Mouse (Mus musculus): ENCODE results near the gene Gm44579. TPM values are rescaled to one million over a fixed set of nuclear protein-coding genes. Genes with fewer than 3 reads are reported as not detected.

The Gm44579 gene
- total RNA-seq, 2 experiments from 2014 or later, result not detected

Other genes starting within 250 kb of the Gm44579 start
- gene Col2a1, start 216.3 kb downstream of the Gm44579 start, total RNA-seq (2021), result not detected
- gene Pfkm, start 128.4 kb downstream of the Gm44579 start, total RNA-seq (2021), result 10 to 100 TPM; 59.9 to 65.4 TPM
- 10 to 100 TPM; 16.0 to 16.8 TPM for gene Senp1, start 127.2 kb downstream of the Gm44579 start, total RNA-seq (2021)
- 10 to 100 TPM; 37.3 to 43.0 TPM for gene Asb8, start 55.4 kb downstream of the Gm44579 start, total RNA-seq (2021)
- gene Ccdc184, start 53.8 kb downstream of the Gm44579 start, total RNA-seq (2021), result under 1 TPM; 0.50 to 0.92 TPM
- gene Olfr288, start 25.4 kb downstream of the Gm44579 start, total RNA-seq (2021), result not detected
- not detected for gene Olfr287, start 79 bp upstream of the Gm44579 start, total RNA-seq (2021)
- not detected for gene Olfr286, start 13.5 kb upstream of the Gm44579 start, total RNA-seq (2021)
- gene H1fnt, start 36.3 kb upstream of the Gm44579 start, total RNA-seq (2021), result not detected
- gene Zfp641, start 75.2 kb upstream of the Gm44579 start, total RNA-seq (2021), result 1 to 10 TPM; 3.7 to 4.1 TPM
- gene Olfr285, start 96.4 kb upstream of the Gm44579 start, total RNA-seq (2021), result not detected
- gene Olfr284, start 120.0 kb upstream of the Gm44579 start, total RNA-seq (2021), result not detected
- gene Olfr283, start 160.0 kb upstream of the Gm44579 start, total RNA-seq (2021), result not detected
- not detected for gene Olfr282, start 210.2 kb upstream of the Gm44579 start, total RNA-seq (2021)
- gene Olfr281, start 231.6 kb upstream of the Gm44579 start, total RNA-seq (2021), result not detected
- gene OR5BS1P, start 248.9 kb upstream of the Gm44579 start, total RNA-seq (2021), result not detected

Measured in adrenal gland, postnatal 36 days (tissue).